Mouse (Mus musculus): Measurements from ENCODE around the gene Ahrr.

GRCm38 (mm10) chr13:74169446-74170164 lies 122.5 kb downstream of the Ahrr start:
- TF ChIP-seq CTCF (IDR thresholded peaks at IDR 0.05; ENCODE audit: low read depth, low read length) (no peak), GATA1 (IDR thresholded peaks at IDR 0.05; ENCODE audit: borderline replicate concordance, low read length) (no peak), POLR2AphosphoS5 (IDR thresholded peaks at IDR 0.05; ENCODE audit: insufficient replicate concordance, low read depth, low read length) (no peak), TAL1 (conservative IDR thresholded peaks at IDR 0.05; ENCODE audit: low read depth, low read length) (no peak)
